Mouse (Mus musculus) skeletal muscle tissue, adult 2 months (tissue): ENCODE measurements around the gene Xpnpep3.

Experiments
- DNase-seq: peaks from one replicate; pipeline ENCODE4 v3.0.0-alpha.2; 2012; ENCODE audit warnings: low read depth, low spot score

The Xpnpep3 gene

DNA sequence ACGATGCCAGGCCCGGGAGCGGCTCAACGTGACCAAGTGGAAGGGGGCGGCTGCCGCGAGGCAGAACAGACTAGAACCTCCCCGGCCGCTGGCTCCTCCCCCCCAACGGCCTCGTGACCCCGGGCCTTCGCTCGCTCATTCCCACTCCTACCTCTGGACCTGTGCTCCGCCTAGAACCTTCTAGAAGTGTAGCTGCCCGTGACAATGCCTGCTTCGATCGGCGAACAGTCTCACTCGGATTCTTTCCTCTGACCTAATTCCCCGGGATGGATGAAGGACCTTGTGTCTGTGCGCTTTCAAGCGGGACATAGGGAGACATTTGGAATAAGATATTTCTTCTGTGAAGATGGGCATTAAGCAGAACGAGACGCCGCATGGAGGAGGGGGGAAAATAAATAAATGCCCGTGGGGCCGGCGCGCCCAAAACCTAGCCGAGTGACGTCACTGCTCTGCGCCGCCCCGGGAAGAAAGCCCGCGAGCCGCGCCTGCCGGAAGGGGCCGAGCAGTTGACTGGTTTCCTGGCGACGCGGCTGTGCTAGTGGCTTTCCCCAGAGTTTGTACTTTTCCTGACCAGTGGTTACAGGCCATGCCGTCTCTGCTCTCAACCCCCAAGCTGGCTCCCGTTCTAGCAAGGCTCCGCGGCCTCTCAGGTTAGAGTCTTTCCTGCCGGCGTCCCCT lies at the start of gene Xpnpep3, which contains the start of gene St13:
TSS of gene Xpnpep3 (plus strand) at position 501 of the 678 bp plus-strand sequence.
TSS of gene St13 (minus strand) at position 440 of the 678 bp plus-strand sequence.
- DNase-seq = peak; percentile 96

DNA sequence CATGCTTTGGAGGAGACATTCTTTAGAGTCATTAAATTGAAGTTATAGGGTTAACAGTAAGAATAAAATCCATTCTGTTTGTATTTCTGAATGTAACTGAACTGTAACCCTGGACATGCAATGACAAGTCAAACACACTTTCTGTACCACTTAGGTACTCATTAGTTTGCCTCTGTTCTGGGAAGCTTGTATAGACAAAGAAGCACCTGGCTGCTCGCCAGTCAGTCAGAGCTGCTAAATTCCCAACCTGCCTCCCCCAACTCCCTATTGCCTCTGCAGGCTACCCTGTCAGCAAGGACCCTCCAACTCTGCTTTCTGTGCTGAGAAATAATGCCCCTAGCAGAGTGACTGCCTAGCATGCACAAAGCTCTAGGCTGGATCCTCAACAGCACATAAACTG lies 49.5 kb upstream of the Xpnpep3 start:
- DNase-seq = no peak

DNA sequence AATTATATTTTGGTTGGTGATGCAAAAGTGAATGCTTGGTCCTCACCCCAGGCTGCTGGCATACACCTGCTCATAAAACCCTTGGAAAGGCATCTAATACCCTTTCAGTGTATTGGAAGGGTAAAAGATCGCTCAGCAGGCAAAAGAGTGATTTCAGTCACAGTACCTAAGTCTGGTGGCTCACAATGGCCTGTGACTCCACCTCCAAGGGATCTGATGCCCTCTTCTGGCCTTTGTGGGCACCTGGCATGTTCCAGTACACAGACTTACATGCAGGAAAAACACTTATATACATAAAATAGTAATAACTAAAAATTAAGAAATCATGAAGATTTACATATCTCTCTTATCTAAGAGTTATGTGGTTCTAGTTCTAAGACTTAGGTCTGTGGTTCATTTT lies 47.3 kb upstream of the Xpnpep3 start:
- DNase-seq = no peak

DNA sequence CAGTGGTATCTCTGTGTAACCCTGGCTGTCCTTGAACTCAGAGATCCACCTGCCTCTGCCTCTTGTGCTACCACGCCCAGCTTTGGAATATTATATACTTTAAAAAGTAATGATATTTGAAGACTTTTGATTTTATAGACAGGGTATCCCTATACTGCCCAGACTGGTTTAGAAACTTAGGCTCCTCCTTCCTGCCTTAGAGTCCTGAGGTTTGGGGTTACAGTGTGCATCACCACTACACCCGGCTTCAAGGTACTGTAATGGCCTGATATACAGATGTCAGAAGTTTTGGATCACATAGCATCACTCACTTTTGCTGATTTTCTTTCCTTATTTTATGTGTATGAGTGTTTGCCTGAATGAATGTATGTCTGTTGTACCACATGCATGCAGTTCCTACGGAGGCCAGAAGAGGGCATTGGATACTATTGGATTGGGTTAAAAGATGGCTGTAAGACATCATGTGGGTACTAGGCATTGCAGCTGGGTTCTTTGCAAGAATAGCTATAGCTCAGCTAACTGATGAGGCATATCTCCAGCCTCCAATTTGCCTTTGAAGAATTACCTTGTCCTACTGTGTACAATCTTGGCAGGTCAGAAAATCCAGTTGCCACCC lies 44.7 kb upstream of the Xpnpep3 start:
- DNase-seq = no peak

DNA sequence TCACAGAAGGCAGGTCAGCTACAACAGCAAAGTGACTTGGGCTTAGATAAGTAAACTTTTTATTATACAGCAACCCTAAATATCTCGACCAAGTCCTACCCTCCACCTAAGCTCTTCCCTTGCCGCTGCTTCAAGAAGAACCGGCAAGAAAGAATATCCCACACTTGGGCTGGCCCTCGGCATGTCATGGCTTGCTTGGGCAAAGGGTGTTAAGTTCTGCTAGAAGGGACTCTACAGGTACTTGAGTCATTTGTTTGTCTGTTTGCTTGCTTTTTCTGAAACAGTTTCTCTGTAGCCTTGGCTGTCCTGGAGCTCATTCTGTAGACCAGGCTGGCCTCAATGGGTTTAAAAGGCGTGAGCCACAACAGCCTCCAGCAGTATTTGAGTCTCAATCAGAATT lies 43.0 kb upstream of the Xpnpep3 start:
- no peak for DNase-seq

DNA sequence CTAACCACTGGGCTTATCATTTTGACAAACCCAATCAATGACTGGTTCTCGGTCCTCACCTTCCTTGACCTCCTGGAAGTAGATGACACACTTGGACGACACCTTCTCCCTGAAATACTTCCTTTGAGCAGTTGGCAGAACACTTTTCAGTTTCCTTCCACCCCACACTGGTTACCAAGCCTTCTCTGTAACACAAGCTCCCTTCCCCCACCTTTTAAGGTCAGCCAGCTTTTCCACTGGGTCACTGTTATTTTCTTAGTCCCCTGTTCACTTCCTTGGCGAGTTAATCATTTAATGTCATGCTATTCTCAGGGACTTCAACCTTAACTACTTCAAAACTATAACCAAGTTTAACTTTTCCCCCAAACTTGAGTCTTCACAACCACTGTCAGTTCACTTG lies 41.0 kb upstream of the Xpnpep3 start:
- no peak for DNase-seq

DNA sequence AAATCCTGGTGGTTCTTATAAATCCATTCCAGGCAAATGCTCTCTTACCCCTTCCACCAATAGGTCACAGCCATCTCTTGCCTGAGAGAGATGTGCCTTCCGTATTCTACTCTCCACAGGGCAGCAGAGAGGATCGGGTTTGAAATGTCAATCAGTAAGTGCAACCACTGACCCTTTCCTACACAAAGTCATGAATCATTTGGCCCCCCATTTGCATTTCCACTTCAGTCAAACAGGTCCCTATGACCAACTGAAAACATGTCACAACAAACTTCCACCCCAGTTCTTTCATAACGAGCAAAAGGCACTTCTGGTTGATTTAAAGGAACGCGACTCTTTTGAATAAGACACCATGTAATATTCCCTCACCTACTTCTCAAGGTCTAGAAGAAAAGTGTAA lies 40.5 kb upstream of the Xpnpep3 start:
- DNase-seq = no peak

DNA sequence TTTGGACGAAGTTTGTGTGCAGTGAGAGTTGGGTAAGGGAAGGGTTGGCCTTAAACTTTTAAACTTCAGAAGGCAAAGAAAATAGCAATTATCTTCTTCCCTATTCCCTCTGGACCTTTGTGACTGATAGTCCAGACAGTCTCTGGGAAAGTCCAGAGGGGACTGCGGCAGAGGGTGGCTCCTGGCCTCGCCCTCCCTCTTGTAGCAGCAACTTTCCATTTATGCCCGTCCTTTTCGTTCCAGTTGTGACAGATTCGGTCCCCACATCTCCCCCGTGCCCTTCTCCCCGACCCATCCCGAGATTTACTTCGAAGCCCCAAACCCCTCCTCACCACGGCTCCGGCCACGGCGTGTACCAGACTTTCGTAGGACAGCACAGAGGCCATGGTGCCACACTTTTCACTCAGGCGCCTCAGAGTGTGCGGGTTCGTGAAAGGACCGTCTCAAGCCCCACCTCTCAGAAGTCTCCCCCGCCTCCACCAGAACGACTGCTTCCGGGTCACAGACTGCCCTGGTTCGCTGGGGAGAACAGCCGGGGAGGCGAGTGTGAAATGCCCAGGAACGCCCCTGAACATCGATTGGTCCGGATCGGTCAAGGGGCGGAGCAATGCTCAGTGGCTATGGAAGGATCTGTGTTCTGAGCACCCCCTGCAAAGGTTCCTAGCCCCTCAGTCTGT lies 39.5 kb upstream of the Xpnpep3 start, which contains the start of gene Slc25a17:
TSS of gene Slc25a17 (minus strand) at position 468 of the 677 bp plus-strand sequence.
- peak; percentile 93 for DNase-seq

DNA sequence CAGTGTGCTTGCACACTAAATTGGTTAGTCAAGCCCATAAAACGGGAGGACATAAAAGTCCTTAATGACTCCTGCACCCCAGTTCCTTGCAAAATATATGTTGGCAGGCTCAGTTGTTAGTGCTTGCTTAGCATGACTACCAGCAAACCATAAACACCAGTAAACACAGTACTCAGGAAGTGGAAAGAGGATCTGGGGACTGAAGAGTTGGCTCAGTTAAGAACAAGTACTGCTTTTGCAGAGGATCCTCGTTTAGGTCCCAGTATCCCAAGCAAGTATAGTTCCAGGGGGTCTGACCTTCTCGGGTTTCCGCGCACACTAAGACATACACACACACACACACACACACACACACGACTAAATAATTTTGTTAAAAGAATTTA lies 38.9 kb upstream of the Xpnpep3 start:
- DNase-seq = no peak

DNA sequence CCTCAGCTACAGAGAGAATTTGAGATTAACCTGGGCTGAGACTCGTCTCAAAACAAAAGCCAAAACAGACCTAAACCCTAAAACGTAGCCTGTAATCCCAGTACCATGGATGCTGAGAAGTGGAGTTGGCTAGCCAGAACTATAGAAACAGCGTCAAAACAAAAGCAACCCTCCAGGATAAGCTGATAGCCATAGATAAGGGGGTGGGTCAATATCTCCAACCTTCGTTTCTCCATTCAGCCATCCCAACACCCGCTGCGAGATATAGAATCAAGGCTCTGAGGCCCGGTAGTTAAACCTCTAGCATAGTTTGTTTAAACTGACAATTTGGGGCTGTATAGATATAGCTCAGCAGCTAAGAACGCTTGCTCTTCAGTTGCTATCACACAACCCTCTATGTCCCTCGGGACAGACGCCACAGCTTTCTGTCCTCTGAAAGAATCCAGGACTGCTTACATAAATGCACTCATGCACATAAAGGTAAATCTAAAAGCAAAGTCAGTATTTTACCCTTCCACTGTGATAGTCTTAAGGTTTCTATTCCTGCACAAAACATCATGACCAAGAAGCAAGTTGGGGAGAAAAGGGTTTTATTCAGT lies 38.4 kb upstream of the Xpnpep3 start:
- DNase-seq = no peak

DNA sequence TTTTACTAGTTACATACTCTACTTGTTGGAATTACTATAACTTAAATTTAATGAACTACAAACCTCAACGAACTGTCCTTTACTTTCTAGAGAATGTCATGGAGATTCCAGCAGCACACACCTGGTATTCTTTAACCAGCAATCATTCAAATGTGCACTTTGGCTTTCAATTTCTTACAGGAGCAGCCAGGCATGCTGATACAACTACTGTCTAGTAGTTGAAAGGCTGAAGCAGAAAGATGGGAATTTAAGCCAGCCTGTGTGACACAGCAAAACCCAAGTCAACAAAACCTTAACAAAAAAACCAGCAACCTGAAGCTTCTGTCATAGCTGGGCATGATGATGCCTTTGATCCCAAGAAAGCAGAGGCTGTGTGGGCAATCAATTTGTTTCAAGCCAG lies 37.4 kb upstream of the Xpnpep3 start:
- no peak for DNase-seq

DNA sequence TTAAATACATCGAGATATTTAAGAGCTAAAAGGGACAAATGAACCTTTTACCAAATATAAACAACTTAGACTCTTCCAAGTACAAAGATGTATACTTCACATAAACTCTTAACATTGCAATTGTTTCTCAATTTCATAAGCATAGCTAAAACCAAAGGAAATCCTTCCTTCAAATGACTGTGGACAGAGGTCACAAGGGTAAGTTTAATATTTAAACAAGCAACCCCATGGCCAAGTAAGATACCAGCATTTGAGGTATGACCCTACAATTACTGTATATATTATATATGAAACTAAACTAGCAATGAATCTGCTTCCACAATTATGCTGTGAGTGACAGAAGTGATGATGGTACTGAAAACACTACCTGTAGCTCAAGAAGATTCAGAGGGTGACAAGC lies 35.7 kb upstream of the Xpnpep3 start:
- DNase-seq = no peak

DNA sequence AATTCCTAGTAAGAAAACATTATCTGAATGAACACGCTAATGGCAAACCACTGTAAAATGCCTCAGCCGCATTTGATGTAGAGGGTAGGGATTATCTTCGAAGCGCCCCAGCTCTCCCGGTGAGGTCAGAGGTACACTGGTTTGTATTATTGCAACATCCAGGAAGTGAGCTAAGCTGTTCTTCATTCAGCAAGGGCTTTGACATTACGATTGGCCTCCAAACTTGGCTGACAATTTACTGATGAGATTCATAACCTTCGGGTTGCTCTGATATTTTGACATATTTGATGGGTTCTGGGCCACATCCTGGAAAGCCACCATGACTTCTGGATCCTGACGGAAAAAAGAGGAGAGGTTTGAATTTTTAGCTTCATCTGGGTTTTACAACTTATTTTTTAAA lies 34.7 kb upstream of the Xpnpep3 start:
- DNase-seq = no peak

DNA sequence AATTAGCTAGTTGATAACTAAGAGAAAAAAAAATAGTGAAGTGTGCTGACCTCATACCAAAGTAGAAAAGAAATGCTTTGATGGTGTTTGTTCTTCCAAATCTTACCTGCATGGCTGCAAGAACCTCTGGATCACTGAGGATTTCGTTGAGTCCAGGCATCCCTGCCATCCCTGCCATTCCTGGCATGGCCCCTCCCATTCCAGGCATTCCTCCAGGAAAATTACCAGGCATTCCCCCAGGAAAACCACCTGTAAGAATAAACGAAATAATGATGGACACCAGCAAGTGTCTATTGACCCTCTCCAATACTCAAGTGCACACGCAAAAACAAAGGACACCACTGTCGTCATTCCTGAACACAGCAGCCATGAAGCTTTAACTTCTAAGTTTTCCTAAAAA lies 33.7 kb upstream of the Xpnpep3 start:
- no peak for DNase-seq

DNA sequence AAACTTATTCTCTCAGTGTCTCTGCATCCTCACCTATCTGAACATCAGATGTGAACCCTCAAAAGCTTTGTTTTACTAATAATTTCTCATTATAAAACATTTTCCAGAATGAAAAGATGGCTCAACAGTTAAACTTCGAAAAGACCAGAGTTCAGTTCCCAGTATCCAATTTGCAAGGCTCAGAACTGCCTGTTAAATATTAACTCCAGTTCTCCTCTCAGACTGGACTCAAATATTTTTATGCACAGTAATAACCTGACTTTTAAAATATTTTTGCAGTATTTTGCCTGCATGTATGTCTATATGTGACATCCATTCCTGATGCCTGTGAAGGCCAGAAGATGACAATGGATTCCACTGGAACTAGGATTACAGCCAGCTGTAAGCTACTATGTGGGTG lies 31.3 kb upstream of the Xpnpep3 start:
- no peak for DNase-seq

DNA sequence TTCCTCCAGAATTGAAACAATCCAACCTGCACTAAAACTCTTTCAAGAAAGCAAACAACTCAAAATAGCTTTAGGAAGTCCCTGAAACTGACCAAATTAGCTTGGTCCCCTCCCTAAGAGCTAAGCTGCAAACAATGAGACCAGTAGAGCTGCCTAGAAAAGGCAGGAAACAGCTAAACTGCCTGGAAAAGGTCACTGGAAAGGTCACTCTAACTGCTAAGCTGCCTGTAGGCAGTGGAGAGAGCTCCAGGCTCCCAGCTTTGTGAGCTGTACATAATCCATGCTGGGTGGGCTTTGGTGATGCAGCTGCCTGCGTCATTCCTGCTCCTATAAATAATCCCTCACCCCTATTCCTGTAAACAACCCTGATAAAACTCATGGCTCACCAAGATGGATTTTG lies 29.6 kb upstream of the Xpnpep3 start:
- no peak for DNase-seq

DNA sequence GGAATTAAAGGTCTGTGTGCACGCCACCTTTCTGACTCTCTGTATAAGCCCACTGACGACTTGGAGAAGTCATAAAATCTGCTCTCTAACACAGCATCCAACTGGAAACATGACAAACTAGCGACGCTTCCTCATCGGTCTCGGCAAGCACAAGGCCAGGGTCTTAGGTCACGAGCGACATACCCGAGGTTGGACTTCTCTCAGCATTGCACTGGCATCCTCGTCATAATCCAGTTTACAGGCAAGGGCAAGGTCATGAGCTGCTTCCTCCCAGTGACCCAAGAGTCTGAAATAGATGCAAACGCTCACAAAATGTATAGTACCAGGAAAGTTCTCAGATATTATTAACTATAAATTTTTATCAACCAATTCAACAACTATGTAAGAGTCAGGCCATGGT lies 25.3 kb upstream of the Xpnpep3 start:
- DNase-seq = no peak

DNA sequence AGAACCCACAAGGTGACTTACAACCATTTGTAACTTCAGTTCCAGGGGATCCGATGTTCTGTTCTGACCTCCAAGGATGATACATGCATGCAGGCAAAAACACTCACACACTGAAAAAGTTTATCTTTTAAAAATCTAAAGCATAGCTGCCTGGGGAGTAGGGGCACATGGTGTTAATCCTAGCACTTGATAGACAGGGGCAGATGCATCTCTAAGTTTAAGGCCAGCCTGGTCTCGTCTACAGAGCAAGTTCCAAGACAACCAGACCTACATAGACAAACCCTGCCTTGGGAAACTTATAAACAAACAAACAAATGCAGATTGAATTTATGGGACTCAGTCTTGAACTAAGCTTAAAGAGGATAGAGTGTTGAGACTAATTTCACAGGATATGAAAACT lies 21.1 kb upstream of the Xpnpep3 start:
- DNase-seq = no peak

DNA sequence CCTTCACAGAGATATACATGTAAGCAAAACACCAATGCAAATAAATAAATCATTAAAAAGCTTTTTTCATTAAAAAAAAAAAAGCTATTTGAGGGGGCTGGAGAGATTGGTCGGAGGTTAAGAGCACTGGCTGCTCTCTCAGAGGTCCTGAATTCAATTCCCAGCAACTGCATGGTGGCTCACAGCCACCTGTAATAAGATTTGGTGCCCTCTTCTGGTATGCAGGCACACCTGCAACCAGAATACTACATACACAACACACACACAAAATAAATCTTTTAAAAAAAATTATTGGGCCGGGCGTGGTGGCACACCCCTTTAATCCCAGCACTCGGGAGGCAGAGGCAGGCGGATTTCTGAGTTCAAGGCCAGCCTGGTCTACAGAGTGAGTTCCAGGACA lies 13.6 kb upstream of the Xpnpep3 start:
- DNase-seq = no peak

DNA sequence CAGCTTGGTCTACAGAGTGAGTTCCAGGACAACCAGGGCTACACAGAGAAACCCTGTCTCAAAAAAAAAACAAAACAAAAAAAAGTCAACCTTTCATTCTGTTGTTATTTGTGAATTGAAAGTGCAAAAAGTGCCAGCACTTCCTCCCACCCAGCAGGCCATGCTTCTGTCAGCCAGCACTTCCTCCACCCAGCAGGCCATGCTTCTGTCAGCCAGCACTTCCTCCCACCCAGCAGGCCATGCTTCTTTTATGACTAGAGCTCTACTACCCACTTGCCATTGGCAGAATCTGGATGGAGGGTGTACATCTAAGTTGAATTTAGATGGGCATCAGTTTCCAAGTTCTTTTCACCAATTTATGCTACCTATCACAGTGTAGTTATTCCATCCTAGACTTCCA lies 6.9 kb upstream of the Xpnpep3 start:
- no peak for DNase-seq

DNA sequence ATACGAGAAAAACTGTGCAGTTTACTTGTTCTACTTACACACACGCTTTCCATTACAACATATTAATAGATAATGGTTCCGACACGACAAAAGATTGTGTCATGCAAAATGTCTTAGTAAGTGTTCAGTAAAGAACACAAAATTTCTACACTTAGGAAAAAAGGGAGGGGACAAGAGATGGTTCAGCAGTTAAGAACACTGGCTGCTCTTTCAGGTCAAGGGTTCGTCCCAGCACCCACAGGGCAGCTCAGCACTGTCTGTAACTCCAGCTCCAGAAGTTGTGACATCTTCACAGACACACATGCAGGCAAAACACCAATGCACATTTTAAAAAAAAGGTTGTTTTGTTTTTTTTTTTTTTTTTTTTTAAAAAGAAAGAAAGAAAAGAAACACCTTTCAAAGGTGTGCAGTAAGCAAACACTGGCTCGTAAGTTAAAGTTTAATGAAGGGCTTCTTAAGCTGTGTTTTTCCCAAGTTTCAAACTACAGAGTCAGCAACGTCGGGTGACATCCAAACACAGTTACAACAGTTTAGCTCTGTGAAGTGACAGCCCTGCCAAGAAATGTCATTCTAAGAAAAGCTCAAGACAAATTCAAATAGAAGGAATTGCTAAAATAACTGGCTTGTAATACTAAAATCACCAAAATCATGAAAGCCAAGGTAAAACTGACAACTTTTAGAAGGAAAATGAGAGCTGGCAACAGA lies 5.6 kb upstream of the Xpnpep3 start:
- no peak for DNase-seq

DNA sequence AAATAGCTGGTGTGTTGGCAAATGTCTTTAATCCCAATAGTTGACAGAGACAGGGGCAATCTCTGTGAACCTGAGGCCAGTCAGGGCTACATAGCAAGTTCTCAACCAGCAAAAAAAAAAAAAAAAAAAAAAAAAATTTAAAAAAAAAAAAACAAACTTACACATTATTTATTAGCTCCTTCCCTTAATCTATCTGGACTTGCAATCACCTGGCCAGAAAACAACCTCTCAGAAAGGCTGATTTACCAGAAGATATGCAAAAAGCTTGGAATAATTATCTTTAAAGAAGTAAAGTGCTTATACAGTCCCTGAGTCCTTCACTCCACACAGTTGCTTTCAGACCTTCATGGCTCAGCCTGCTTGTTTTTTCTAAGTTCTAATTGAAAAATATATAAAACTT lies 1.7 kb upstream of the Xpnpep3 start:
- no peak for DNase-seq
